33 mouse cellular contexts compared by ENCODE assay signal in genomic region chr16:57079577-57079976, GRCm38 (mm10). TPM values are rescaled to one million over a fixed set of nuclear protein-coding genes. Genes with fewer than 3 reads are reported as not detected.
"Had no signal": no experiment of that assay in that cellular context is flagged by ENCODE, and none has a peak within 500 bp of the region (broad histone marks: within the 10 kb centered on the region; RNA-seq: fewer than 3 reads in every experiment).

No protein-coding gene starts in this region.

- H3K9me3 ChIP-seq: heart, embryonic 13.5 days; heart, embryonic 15.5 days; hindbrain, embryonic 13.5 days; hindbrain, embryonic 15.5 days; limb, embryonic 13.5 days; limb, embryonic 15.5 days had no signal

- H3K27me3 ChIP-seq: heart, embryonic 13.5 days; heart, embryonic 15.5 days; hindbrain, embryonic 13.5 days; hindbrain, embryonic 15.5 days; limb, embryonic 13.5 days; limb, embryonic 15.5 days had no signal

- ATAC-seq: hindbrain, postnatal 0 days had no signal

- H3K4me3 ChIP-seq: gastrocnemius, adult 2 months; heart, adult 2 months; heart, embryonic 13.5 days; heart, embryonic 15.5 days; hindbrain, embryonic 13.5 days; hindbrain, embryonic 15.5 days; limb, embryonic 13.5 days; limb, embryonic 15.5 days had no signal

- H3K4me1 ChIP-seq: heart, embryonic 13.5 days; heart, embryonic 15.5 days; hindbrain, embryonic 13.5 days; hindbrain, embryonic 15.5 days; limb, embryonic 13.5 days; limb, embryonic 15.5 days had no signal

- H3K36me3 ChIP-seq: heart, embryonic 13.5 days; heart, embryonic 15.5 days; hindbrain, embryonic 13.5 days; hindbrain, embryonic 15.5 days; limb, embryonic 13.5 days; limb, embryonic 15.5 days had no signal

- DNase-seq: gastrocnemius, adult 2 months; gastrocnemius, postnatal 10 days; gastrocnemius, postnatal 25 days; heart, adult 2 months; heart, postnatal 14 days; heart, postnatal 36 days; kidney, adult 18-20 months; kidney, adult 8-10 months; kidney, postnatal 10 days; kidney, postnatal 25 days; layer of hippocampus, adult 9-11 months; layer of hippocampus, postnatal 36 days; left cerebral cortex, postnatal 4 days had no signal

- H3K9ac ChIP-seq: heart, embryonic 13.5 days; heart, embryonic 15.5 days; hindbrain, embryonic 13.5 days; hindbrain, embryonic 15.5 days; limb, embryonic 13.5 days; limb, embryonic 15.5 days; liver, embryonic 14.5 days had no signal

- H3K4me2 ChIP-seq: heart, embryonic 11.5 days; heart, embryonic 13.5 days; heart, embryonic 15.5 days; hindbrain, embryonic 13.5 days; hindbrain, embryonic 15.5 days; limb, embryonic 13.5 days; limb, embryonic 15.5 days; liver, embryonic 11.5 days had no signal

- H3K27ac ChIP-seq: gastrocnemius, adult 2 months; heart, adult 2 months; heart, embryonic 13.5 days; heart, embryonic 15.5 days; hindbrain, embryonic 13.5 days; hindbrain, embryonic 15.5 days; hindbrain, postnatal 0 days; limb, embryonic 13.5 days; limb, embryonic 15.5 days; liver, embryonic 14.5 days had no signal

RNA-seq across cellular contexts. Expression of gene Tmem45a2, which starts 8.4 kb away (rescaled TPM):
- total RNA-seq: gastrocnemius, adult 2 months; gastrocnemius, postnatal 10 days; gastrocnemius, postnatal 25 days; gastrocnemius, postnatal 4 days; granulocyte monocyte progenitor cell, adult 5-6 weeks; heart, adult 2 months; heart, postnatal 14 days; heart, postnatal 36 days; layer of hippocampus, adult 18-20 months; layer of hippocampus, postnatal 14 days; left cerebral cortex, postnatal 10 days; left cerebral cortex, postnatal 25 days; left cerebral cortex, postnatal 4 days had no signal
- polyA plus RNA-seq: heart, adult 2 months; heart, embryonic 11.5 days; hindbrain, embryonic 11.5 days; kidney, embryonic 14.5 days; large intestine, adult 2 months; limb, embryonic 11.5 days; limb, embryonic 15.5 days; liver, embryonic 11.5 days had no signal
